Mouse (Mus musculus) layer of hippocampus, adult 9-10 months (tissue): ENCODE data around the gene Negr1.
"Not testable (repeated sequence)": the region's sequence is repeated elsewhere in the genome, so short reads cannot be mapped to it uniquely, and the experiment has no call there.

Experiments used
- DNase-seq: peaks from one replicate; pipeline ENCODE4 v3.0.0; 2022; ENCODE audit warnings: low spot score

Negr1 gene

GRCm38 (mm10) chr3:156999177-156999808 is 437.7 kb downstream of the Negr1 start:
- DNase-seq = no peak

- no peak for DNase-seq
Observed at GRCm38 (mm10) chr3:157021632-157022031, 460.0 kb downstream of the Negr1 start.

GRCm38 (mm10) chr3:157024580-157024979 is 463.0 kb downstream of the Negr1 start:
- no peak for DNase-seq

GRCm38 (mm10) chr3:157031513-157032142 is 470.0 kb downstream of the Negr1 start:
- DNase-seq = no peak

GRCm38 (mm10) chr3:157036016-157036415 is 474.4 kb downstream of the Negr1 start:
- DNase-seq = no peak

- no peak for DNase-seq
Observed at GRCm38 (mm10) chr3:157036568-157036967, 475.0 kb downstream of the Negr1 start.

- DNase-seq = no peak
Observed at GRCm38 (mm10) chr3:157040619-157041018, 479.0 kb downstream of the Negr1 start.

GRCm38 (mm10) chr3:157044565-157044964 is 483.0 kb downstream of the Negr1 start:
- no peak for DNase-seq

- not testable (repeated sequence) for DNase-seq
Observed at GRCm38 (mm10) chr3:157064438-157064837, 502.8 kb downstream of the Negr1 start.

GRCm38 (mm10) chr3:157066331-157066730 is 504.7 kb downstream of the Negr1 start:
- no peak for DNase-seq

GRCm38 (mm10) chr3:157079250-157079965 is 517.8 kb downstream of the Negr1 start:
- DNase-seq = no peak

- no peak for DNase-seq
Observed at GRCm38 (mm10) chr3:157079966-157080306, 518.3 kb downstream of the Negr1 start.

GRCm38 (mm10) chr3:157080585-157080984 is 519.0 kb downstream of the Negr1 start:
- DNase-seq = no peak

GRCm38 (mm10) chr3:157082808-157083784 is 521.5 kb downstream of the Negr1 start:
- DNase-seq = no peak

- DNase-seq = no peak
Observed at GRCm38 (mm10) chr3:157085180-157085579, 523.6 kb downstream of the Negr1 start.

GRCm38 (mm10) chr3:157090051-157090450 is 528.5 kb downstream of the Negr1 start:
- DNase-seq = no peak

GRCm38 (mm10) chr3:157096284-157096683 is 534.7 kb downstream of the Negr1 start:
- no peak for DNase-seq

- no peak for DNase-seq
Observed at GRCm38 (mm10) chr3:157097514-157097913, 535.9 kb downstream of the Negr1 start.

- DNase-seq = no peak
Observed at GRCm38 (mm10) chr3:157098417-157098816, 536.8 kb downstream of the Negr1 start.

- no peak for DNase-seq
Observed at GRCm38 (mm10) chr3:157104866-157105579, 543.4 kb downstream of the Negr1 start.

- DNase-seq = no peak
Observed at GRCm38 (mm10) chr3:157105580-157106264, 544.1 kb downstream of the Negr1 start.
